Mouse (Mus musculus) heart, adult 2 months (tissue): ENCODE measurements at regions not wholly inside any gene's neighbourhood (a gene's known extent, or its start where the extent isn't known, plus 50 kb on each side); places are given as distances from the start of the nearest gene placed in this dataset.

Experiments used
- CTCF ChIP-seq: fragments of 200-600 bp; IDR thresholded peaks from 2 replicates; pipeline ENCODE4 v1.8.1; 2022; ENCODE audit warnings: antibody characterized with exemption, mild to moderate bottlenecking, moderate library complexity
- EP300 ChIP-seq: fragments of 200-500 bp; IDR thresholded peaks from 2 replicates; pipeline ENCODE4 v1.6.1; 2011; ENCODE audit warnings: low read depth, low read length, control low read depth; ENCODE audit not compliant: insufficient read depth
- POLR2A ChIP-seq: fragments of 200-500 bp; IDR thresholded peaks from 2 replicates; pipeline ENCODE4 v1.6.1; 2011; ENCODE audit warnings: mild to moderate bottlenecking, low read depth, low read length, control low read depth; ENCODE audit not compliant: insufficient read depth

DNA sequence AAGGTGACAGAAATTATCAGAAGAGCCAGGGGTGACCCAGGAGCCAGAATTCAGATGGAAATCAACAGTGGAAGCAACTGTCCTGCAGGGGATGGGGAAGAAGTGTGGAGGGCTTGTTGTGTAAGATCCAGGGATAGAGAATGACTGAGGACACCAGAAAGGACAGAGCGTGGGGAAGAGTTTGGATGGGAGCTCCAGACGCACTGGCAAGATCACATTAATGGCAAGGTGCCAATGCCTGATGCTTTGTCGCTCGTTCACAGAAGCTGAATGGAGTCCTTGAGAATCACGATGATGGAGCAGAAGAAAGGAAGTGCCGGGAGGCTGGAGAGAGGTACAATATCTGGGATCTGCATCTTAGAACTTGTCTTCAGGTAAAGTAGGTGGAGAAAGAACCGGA, 519.0 kb upstream of the Fam160b2 start:
- TF ChIP-seq POLR2A (no peak), CTCF (no peak), EP300 (no peak)
